Mouse (Mus musculus): ENCODE measurements at regions not wholly inside any gene's neighbourhood (a gene's known extent, or its start where the extent isn't known, plus 50 kb on each side); places are given as distances from the start of the nearest gene placed in this dataset.

DNA sequence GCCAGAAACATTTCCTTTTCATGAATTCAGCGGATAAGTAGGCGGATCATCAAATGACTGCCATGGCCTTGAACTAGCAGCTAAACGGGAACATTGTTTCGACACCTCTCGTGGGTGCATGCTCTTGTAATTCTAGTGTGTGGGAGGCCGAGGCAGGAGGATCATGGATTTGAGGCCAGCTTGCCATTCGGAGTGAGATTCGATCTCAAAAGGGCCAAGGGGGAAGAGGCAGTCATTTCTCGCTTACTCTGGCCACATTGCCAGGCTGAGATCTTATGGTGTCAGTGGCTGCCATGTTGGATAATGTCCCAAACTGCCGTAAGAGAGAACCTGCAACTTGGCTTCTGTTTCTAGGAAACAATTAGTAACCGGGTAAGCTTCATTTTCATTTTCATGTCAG, 327.7 kb downstream of the Med13l start:
- 94% methylated on average over 11 of the region's 11 CpGs for WGBS
- DNase-seq (ENCODE audit: low spot score), result no peak
- Histone ChIP-seq H3K36me3 (replicated peaks) (no peaks in the 10 kb centered on the region), H3K9me3 (no peaks in the 10 kb centered on the region), H3K4me1 (peaks cover 7% of the 10 kb centered on the region; the same call in 1 of the 2 replicates), H3K27ac (replicated peaks) (no peak overlapping the region), H3K4me3 (no peak overlapping the region), H3K27me3 (replicated peaks; ENCODE audit: low read depth, poor library complexity, severe bottlenecking) (no peaks in the 10 kb centered on the region; the same call in 1 of the 2 replicates)

GRCm38 (mm10) chr5:118891131-118891530, 330.7 kb downstream of the Med13l start:
- Histone ChIP-seq H3K36me3 (replicated peaks) (no peaks in the 10 kb centered on the region), H3K4me1 (peaks cover 7% of the 10 kb centered on the region; the same call in 1 of the 2 replicates), H3K9me3 (no peaks in the 10 kb centered on the region), H3K27me3 (replicated peaks; ENCODE audit: low read depth, poor library complexity, severe bottlenecking) (no peaks in the 10 kb centered on the region), H3K4me3 (no peak overlapping the region), H3K27ac (replicated peaks) (0 out of 2 replicates have a peak overlapping the region, but pooled peaks have one; percentile 37)
- WGBS, result 66% methylated on average over 6 of the region's 6 CpGs
- DNase-seq (ENCODE audit: low spot score), result no peak

DNA sequence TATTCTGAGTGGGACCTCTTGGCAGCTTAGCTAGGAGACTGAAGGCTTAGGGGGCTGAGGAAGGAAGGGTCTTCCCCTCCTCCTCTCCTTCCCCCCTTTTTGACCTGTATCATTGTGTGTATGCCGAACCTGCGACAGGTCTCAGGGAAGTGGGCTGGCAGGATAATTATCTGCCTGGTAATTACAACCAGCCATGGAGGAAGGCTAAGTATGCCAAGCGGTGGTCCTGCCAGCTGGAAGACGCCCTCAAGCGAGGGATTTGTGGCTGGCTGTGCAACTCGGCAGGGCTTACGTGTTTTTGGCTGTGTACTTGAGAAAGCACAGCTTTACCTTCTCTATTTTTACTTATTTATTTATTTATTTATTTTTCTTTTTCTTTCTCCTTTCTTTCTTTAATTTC, 347.7 kb downstream of the Med13l start:
- Histone ChIP-seq H3K27me3 (replicated peaks; ENCODE audit: low read depth, poor library complexity, severe bottlenecking) (no peaks in the 10 kb centered on the region), H3K4me1 (peaks cover 27% of the 10 kb centered on the region), H3K36me3 (replicated peaks) (no peaks in the 10 kb centered on the region), H3K27ac (replicated peaks) (peak overlapping the region; percentile 36; the same call in 1 of the 2 replicates), H3K9me3 (peaks cover 11% of the 10 kb centered on the region), H3K4me3 (no peak overlapping the region)
- 37% methylated on average over 7 of the region's 7 CpGs for WGBS
- DNase-seq (ENCODE audit: low spot score), result peak; percentile 43

- H3K9me3 ChIP-seq, result no peaks in the 10 kb centered on the region
- H3K36me3 ChIP-seq (replicated peaks), result no peaks in the 10 kb centered on the region
- H3K4me3 ChIP-seq, result no peak overlapping the region
- 84% methylated on average over 6 of the region's 6 CpGs for WGBS
- DNase-seq (ENCODE audit: low spot score), result no peak
- H3K27me3 ChIP-seq (replicated peaks; ENCODE audit: low read depth, poor library complexity, severe bottlenecking), result no peaks in the 10 kb centered on the region
- H3K4me1 ChIP-seq, result peaks cover 41% of the 10 kb centered on the region
- no peak overlapping the region for H3K27ac ChIP-seq (replicated peaks)
These were observed 349.3 kb downstream of the Med13l start for GRCm38 (mm10) chr5:118909756-118910155.

GRCm38 (mm10) chr5:118914191-118914750, 353.8 kb downstream of the Med13l start:
- WGBS, result 56% methylated on average over 6 of the region's 6 CpGs
- Histone ChIP-seq H3K27ac (replicated peaks) (peak overlapping the region; percentile 44; the same call in 1 of the 2 replicates), H3K36me3 (replicated peaks) (no peaks in the 10 kb centered on the region)

GRCm38 (mm10) chr5:118923357-118923756, 362.9 kb downstream of the Med13l start:
- 0 out of 2 replicates have a peak, but pooled peaks cover 4% of the 10 kb centered on the region for H3K4me1 ChIP-seq
- H3K27me3 ChIP-seq (replicated peaks; ENCODE audit: low read depth, poor library complexity, severe bottlenecking), result peaks cover 28% of the 10 kb centered on the region
- no peak overlapping the region for H3K4me3 ChIP-seq
- no peak for DNase-seq (ENCODE audit: low spot score)
- 93% methylated on average over 7 of the region's 7 CpGs for WGBS
- no peaks in the 10 kb centered on the region for H3K36me3 ChIP-seq (replicated peaks)
- no peak overlapping the region for H3K27ac ChIP-seq (replicated peaks)
- no peaks in the 10 kb centered on the region for H3K9me3 ChIP-seq

More at GRCm38 (mm10) chr5:118914191-118914750, 353.8 kb downstream of the Med13l start:
- Histone ChIP-seq H3K9me3 (no peaks in the 10 kb centered on the region), H3K4me1 (peaks cover 24% of the 10 kb centered on the region), H3K27me3 (replicated peaks; ENCODE audit: low read depth, poor library complexity, severe bottlenecking) (no peaks in the 10 kb centered on the region), H3K4me3 (no peak overlapping the region)
- no peak for DNase-seq (ENCODE audit: low spot score)

GRCm38 (mm10) chr5:118929037-118929436, 368.6 kb downstream of the Med13l start:
- Histone ChIP-seq H3K4me3 (no peak overlapping the region), H3K36me3 (replicated peaks) (no peaks in the 10 kb centered on the region), H3K27me3 (replicated peaks; ENCODE audit: low read depth, poor library complexity, severe bottlenecking) (peaks cover 59% of the 10 kb centered on the region), H3K27ac (replicated peaks) (no peak overlapping the region), H3K4me1 (peaks cover 15% of the 10 kb centered on the region), H3K9me3 (0 out of 2 replicates have a peak, but pooled peaks cover 5% of the 10 kb centered on the region)
- 95% methylated on average over 4 of the region's 4 CpGs for WGBS
- DNase-seq (ENCODE audit: low spot score), result no peak

- peaks cover 15% of the 10 kb centered on the region for H3K4me1 ChIP-seq
- peak overlapping the region; percentile 42 for H3K4me3 ChIP-seq
- H3K27me3 ChIP-seq (replicated peaks; ENCODE audit: low read depth, poor library complexity, severe bottlenecking), result peaks cover 61% of the 10 kb centered on the region
- no peaks in the 10 kb centered on the region for H3K36me3 ChIP-seq (replicated peaks)
- H3K27ac ChIP-seq (replicated peaks), result peak overlapping the region; percentile 21; the same call in 1 of the 2 replicates
- DNase-seq (ENCODE audit: low spot score), result peak; percentile 61
- WGBS, result 13% methylated on average over 23 of the region's 23 CpGs
- H3K9me3 ChIP-seq, result 0 out of 2 replicates have a peak, but pooled peaks cover 5% of the 10 kb centered on the region
These were observed 369.6 kb downstream of the Med13l start for GRCm38 (mm10) chr5:118929990-118930501.

- WGBS, result 78% methylated on average over 12 of the region's 12 CpGs
- H3K4me1 ChIP-seq, result peaks cover 23% of the 10 kb centered on the region
- H3K27me3 ChIP-seq (replicated peaks; ENCODE audit: low read depth, poor library complexity, severe bottlenecking), result peaks cover 57% of the 10 kb centered on the region
These were observed 379.0 kb downstream of the Med13l start for GRCm38 (mm10) chr5:118939336-118940039.

GRCm38 (mm10) chr5:118944256-118944655, 383.8 kb downstream of the Med13l start:
- Histone ChIP-seq H3K36me3 (replicated peaks) (no peaks in the 10 kb centered on the region), H3K4me1 (peaks cover 50% of the 10 kb centered on the region), H3K9me3 (0 out of 2 replicates have a peak, but pooled peaks cover 3% of the 10 kb centered on the region), H3K27me3 (replicated peaks; ENCODE audit: low read depth, poor library complexity, severe bottlenecking) (peaks cover 70% of the 10 kb centered on the region), H3K27ac (replicated peaks) (no peak overlapping the region), H3K4me3 (no peak overlapping the region)
- DNase-seq (ENCODE audit: low spot score), result no peak
- WGBS, result 32% methylated on average over 7 of the region's 7 CpGs

More at GRCm38 (mm10) chr5:118939336-118940039, 379.0 kb downstream of the Med13l start:
- H3K36me3 ChIP-seq (replicated peaks), result no peaks in the 10 kb centered on the region
- DNase-seq (ENCODE audit: low spot score), result peak; percentile 35
- no peak overlapping the region for H3K4me3 ChIP-seq
- H3K27ac ChIP-seq (replicated peaks), result no peak overlapping the region
- H3K9me3 ChIP-seq, result 0 out of 2 replicates have a peak, but pooled peaks cover 3% of the 10 kb centered on the region

DNA sequence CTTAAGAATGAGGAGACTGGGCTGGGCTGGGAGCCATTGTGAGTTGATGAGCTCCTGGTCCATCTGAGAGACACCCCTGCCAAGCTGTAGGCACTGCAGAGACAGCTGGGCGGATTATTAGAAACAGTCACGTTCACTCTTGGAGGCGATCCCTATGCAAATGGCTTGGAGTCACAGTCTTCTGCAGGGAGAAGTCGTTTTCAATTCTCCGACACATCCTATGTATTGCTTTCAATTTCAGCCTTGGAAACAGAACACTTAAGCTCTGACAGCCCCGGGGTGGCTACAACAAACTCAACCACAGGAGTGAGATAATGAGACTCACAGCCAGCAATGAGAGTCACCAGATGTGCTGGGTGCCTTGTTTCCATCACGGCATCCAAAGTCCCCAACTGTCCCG, 385.6 kb downstream of the Med13l start:
- DNase-seq (ENCODE audit: low spot score), result no peak
- no peaks in the 10 kb centered on the region for H3K36me3 ChIP-seq (replicated peaks)
- 20% methylated on average over 8 of the region's 8 CpGs for WGBS
- H3K27ac ChIP-seq (replicated peaks), result peak overlapping the region; percentile 36; the same call in 1 of the 2 replicates
- 0 out of 2 replicates have a peak, but pooled peaks cover 3% of the 10 kb centered on the region for H3K9me3 ChIP-seq
- peaks cover 68% of the 10 kb centered on the region for H3K27me3 ChIP-seq (replicated peaks; ENCODE audit: low read depth, poor library complexity, severe bottlenecking)
- peaks cover 61% of the 10 kb centered on the region for H3K4me1 ChIP-seq
- no peak overlapping the region for H3K4me3 ChIP-seq

DNA sequence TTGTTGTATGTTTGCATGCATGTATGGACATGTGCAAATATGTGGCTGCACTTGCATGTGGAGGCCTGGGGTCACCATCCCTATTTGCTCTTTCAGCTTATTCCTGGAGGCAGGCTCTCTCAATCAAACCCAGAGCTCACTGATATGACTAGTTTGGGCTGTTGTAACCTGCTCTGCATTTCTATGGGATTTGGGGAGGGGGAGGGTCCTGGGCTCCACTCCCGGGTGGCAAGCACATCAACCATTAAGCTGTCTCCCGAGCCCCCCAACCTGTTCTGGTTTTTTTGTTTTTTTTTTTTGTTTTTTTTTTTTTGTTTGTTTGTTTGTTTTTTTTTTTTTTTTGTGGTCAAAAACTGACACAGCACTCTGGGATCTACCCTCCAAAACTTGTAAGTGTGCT, 386.5 kb downstream of the Med13l start:
- Histone ChIP-seq H3K27ac (replicated peaks) (peak overlapping the region; percentile 36; the same call in 1 of the 2 replicates), H3K4me1 (peaks cover 64% of the 10 kb centered on the region), H3K27me3 (replicated peaks; ENCODE audit: low read depth, poor library complexity, severe bottlenecking) (peaks cover 62% of the 10 kb centered on the region), H3K4me3 (no peak overlapping the region), H3K36me3 (replicated peaks) (no peaks in the 10 kb centered on the region), H3K9me3 (0 out of 2 replicates have a peak, but pooled peaks cover 3% of the 10 kb centered on the region)
- peak; percentile 35 for DNase-seq (ENCODE audit: low spot score)
- WGBS, result 14% methylated on average over 2 of the region's 2 CpGs
